Mouse (Mus musculus) heart, adult 2 months (tissue): ENCODE data around the gene Olfr629. TPM values are rescaled to one million over a fixed set of nuclear protein-coding genes. Genes with fewer than 3 reads are reported as not detected.
"Not testable (repeated sequence)": the region's sequence is repeated elsewhere in the genome, so short reads cannot be mapped to it uniquely, and the experiment has no call there.

Experiments
- DNase-seq, 2 experiments: peaks; one replicate each; pipeline ENCODE4 v3.0.0; 2021
- H3K27ac ChIP-seq: fragments of 200-600 bp; 2 replicates; pipeline ENCODE4 v1.8.1; 2022
- H3K27me3 ChIP-seq: fragments of 200-500 bp; 2 replicates; pipeline ENCODE4 v1.6.1; 2012; ENCODE audit warnings: mild to moderate bottlenecking, low read length, inconsistent platforms, mixed read lengths; ENCODE audit not compliant: control insufficient read depth, insufficient read depth
- H3K36me3 ChIP-seq: fragments of 200-500 bp; 2 replicates; pipeline ENCODE4 v1.6.1; 2012; ENCODE audit warnings: low read length, inconsistent platforms; ENCODE audit not compliant: control insufficient read depth, insufficient read depth
- H3K4me1 ChIP-seq: fragments of 200-500 bp; 2 replicates; pipeline ENCODE4 v1.6.1; 2011; ENCODE audit warnings: low read length; ENCODE audit not compliant: control insufficient read depth, insufficient read depth
- H3K4me3 ChIP-seq: fragments of 200-600 bp; 2 replicates; pipeline ENCODE4 v1.8.1; 2022
- H3K79me2 ChIP-seq: fragments of 200-500 bp; replicated peaks from 2 replicates; pipeline ENCODE4 v1.6.1; 2012; ENCODE audit warnings: mild to moderate bottlenecking, inconsistent platforms, low read length, moderate library complexity, mixed read lengths; ENCODE audit not compliant: control insufficient read depth, insufficient read depth
- H3K9ac ChIP-seq: fragments of 200-500 bp; 2 replicates; pipeline ENCODE4 v1.6.1; 2012; ENCODE audit warnings: low read depth, mild to moderate bottlenecking, control low read depth, inconsistent platforms, low read length, mixed read lengths
- CTCF ChIP-seq: fragments of 200-600 bp; IDR thresholded peaks from 2 replicates; pipeline ENCODE4 v1.8.1; 2022; ENCODE audit warnings: antibody characterized with exemption, mild to moderate bottlenecking, moderate library complexity
- EP300 ChIP-seq: fragments of 200-500 bp; IDR thresholded peaks from 2 replicates; pipeline ENCODE4 v1.6.1; 2011; ENCODE audit warnings: low read depth, low read length, control low read depth; ENCODE audit not compliant: insufficient read depth
- POLR2A ChIP-seq: fragments of 200-500 bp; IDR thresholded peaks from 2 replicates; pipeline ENCODE4 v1.6.1; 2011; ENCODE audit warnings: mild to moderate bottlenecking, low read depth, low read length, control low read depth; ENCODE audit not compliant: insufficient read depth
- WGBS: fragments of 180-500 bp; shearing (Covaris S2); methylation state at CpG from one replicate; pipeline ENCODE4 v1.1.7; 2018; 5-methylcytosine and 5-hydroxymethylcytosine counted together
- intact Hi-C: fragments of 180-260 bp; cut with DNase I; formaldehyde crosslinking; loops from one replicate; pipeline ENCODE4 v1.15.1; 2025
- long read RNA-seq: library from polyadenylated mRNA; stranded (forward); transcript quantifications from one replicate; pipeline ENCODE4 v2.0.0, GENCODE M21; 2021
- polyA plus RNA-seq: library from polyadenylated mRNA; depleted of rRNA; stranded (reverse); fragments of >200 nt; gene quantifications from 2 replicates; pipeline ENCODE4 v1.2.3, GENCODE M21; 2012; rRNA removed
- total RNA-seq, 2 experiments: library from RNA; stranded (reverse); gene quantifications; 2 replicates each; pipeline ENCODE4 v1.2.3; 2021

The Olfr629 gene
- total RNA-seq (not detected), polyA plus RNA-seq (not detected in 2 replicates)
- long read RNA-seq, result 0 reads

DNA sequence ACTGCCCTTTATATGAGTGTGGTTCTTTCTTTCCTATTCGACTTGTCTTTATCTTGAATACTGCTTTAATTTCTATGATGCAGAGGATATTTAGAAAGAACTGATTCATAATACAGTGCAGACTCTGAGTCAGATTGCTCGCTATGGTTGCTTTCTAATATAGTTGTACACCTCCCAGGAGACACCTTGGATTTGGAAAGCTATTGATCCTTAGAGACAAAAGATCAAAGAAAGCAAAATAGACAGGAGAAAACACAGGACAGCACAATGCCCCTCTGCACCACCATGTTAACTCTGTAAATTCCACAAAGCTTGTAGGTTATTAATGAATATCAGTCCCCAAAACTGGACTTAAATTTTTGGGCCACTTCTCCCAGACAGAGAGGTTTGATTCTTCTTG is at the start of gene Olfr629:
TSS of gene Olfr629 (minus strand) at position 101 of the 400 bp plus-strand sequence.
- no peak within 1 kb of the TSS for H3K9ac ChIP-seq
- H3K27ac ChIP-seq, result no peak within 1 kb of the TSS
- DNase-seq, result no peak
- no peak within 1 kb of the TSS for H3K4me3 ChIP-seq
- no peaks in the 10 kb centered on the region for H3K36me3 ChIP-seq
- no peaks in the 10 kb centered on the region for H3K27me3 ChIP-seq
- H3K4me1 ChIP-seq, result no peaks in the 10 kb centered on the region
- TF ChIP-seq CTCF (no peak), POLR2A (no peak), EP300 (no peak)
- H3K79me2 ChIP-seq, result no peaks in the 10 kb centered on the region
- intact Hi-C loops, result no loop called here
- 63% methylated on average over 2 of the region's 2 CpGs for whole genome bisulfite sequencing

DNA sequence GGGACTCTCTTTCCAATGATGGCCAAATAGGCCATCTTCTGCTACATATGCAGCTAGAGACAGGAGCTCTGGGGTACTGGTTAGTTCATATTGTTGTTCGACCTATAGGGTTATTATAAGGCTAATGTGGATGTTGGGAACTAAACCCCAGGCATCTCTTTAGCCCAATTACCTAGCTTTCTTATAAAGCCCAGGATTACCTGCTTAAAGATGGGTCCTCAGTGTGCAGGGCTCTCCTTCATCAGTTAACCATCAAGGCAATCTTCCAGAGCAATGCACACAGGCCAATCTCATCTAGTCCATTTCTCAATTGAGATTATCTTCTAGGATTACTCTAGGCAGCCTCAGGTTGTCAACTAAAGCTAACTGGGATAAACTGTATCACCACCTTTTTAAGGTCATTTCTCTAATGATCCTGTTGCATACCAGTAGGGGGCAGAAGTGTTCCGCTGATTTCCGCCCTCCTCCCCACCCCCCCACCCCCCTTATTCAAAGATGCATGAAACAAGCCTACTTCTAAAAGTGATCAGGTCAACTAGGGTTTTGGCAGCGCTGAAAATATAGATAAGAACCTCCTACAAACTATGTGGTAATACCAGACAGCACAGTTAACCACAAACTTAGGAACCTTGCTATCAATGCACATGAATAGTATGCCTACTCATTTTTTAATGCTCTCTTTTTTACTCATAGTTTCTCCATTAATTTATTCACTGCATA is 48.1 kb upstream of the Olfr629 start:
- Histone ChIP-seq H3K79me2 (no peaks in the 10 kb centered on the region), H3K27ac (no peak overlapping the region), H3K27me3 (no peaks in the 10 kb centered on the region), H3K36me3 (no peaks in the 10 kb centered on the region), H3K4me1 (no peaks in the 10 kb centered on the region), H3K4me3 (no peak overlapping the region), H3K9ac (no peak overlapping the region)
- TF ChIP-seq CTCF, result peak; percentile 46
- no peak for TF ChIP-seq EP300
- TF ChIP-seq POLR2A, result no peak
- whole genome bisulfite sequencing, result 24% methylated on average over 4 of the region's 4 CpGs
- DNase-seq, result no peak
- intact Hi-C loops, result loop anchor here (5.0 kb wide), 1 partner anchor 79 kb away; no protein-coding TSS in a partner anchor

DNA sequence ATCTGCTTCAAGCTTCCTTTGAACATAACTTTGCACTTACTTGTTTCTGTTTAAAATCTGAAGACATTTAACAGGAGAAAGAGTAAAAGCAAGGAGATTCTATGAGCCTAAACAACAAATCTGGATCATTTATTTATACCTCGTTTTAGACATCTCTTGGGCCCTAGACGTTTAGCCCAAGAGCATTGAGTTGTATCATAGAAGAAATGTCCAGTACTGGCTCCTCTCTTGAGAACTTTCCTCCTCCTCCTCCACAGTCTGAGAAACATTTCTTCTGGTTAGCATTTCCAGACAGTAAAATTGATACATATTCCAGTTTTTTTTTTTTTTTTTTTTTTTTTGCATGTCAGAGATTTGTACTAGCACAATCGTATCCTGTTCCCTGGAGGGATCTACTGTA is 47.0 kb upstream of the Olfr629 start, which contains the start of gene Olfr67:
TSS of gene Olfr67 (minus strand) at position 101 of the 400 bp plus-strand sequence.
- no peak for DNase-seq
- no peak within 1 kb of the TSS for H3K4me3 ChIP-seq
- H3K36me3 ChIP-seq, result no peaks in the 10 kb centered on the region
- 51% methylated on average over 3 of the region's 3 CpGs for WGBS
- H3K27ac ChIP-seq, result no peak within 1 kb of the TSS
- H3K9ac ChIP-seq, result no peak within 1 kb of the TSS
- TF ChIP-seq POLR2A (no peak), CTCF (no peak), EP300 (no peak)
- H3K27me3 ChIP-seq, result no peaks in the 10 kb centered on the region
- H3K4me1 ChIP-seq, result no peaks in the 10 kb centered on the region
- H3K79me2 ChIP-seq, result no peaks in the 10 kb centered on the region
- intact Hi-C loops, result loop anchor here (5.0 kb wide), 1 partner anchor 81 kb away; no protein-coding TSS in a partner anchor

DNA sequence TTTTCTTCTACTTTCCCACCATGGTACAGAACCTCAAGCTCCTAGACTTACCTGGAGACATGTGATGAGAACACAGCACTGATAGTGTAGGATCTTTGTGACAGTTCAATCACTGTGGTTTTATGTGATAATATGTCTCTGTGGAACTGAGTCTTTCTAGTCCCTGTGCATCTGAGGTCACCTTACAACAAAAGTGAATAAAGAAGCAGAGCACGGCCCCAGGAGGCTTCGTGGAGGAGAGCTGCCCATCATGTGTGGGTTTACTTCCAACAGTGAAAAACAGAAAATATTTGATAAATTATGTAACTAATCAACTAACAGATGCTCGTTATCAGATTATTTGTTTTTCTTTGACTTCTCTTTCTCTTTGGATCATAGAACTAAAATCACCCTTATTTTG is 34.9 kb upstream of the Olfr629 start, which contains the start of gene Olfr68:
TSS of gene Olfr68 (minus strand) at position 101 of the 400 bp plus-strand sequence.
- H3K4me3 ChIP-seq, result no peak within 1 kb of the TSS
- H3K27ac ChIP-seq, result no peak within 1 kb of the TSS
- H3K27me3 ChIP-seq, result no peaks in the 10 kb centered on the region
- no peaks in the 10 kb centered on the region for H3K79me2 ChIP-seq
- no peaks in the 10 kb centered on the region for H3K36me3 ChIP-seq
- intact Hi-C loops, result no loop called here
- TF ChIP-seq POLR2A, result no peak
- TF ChIP-seq EP300, result no peak
- TF ChIP-seq CTCF, result no peak
- no peak for DNase-seq
- WGBS, result 72% methylated on average over 3 of the region's 3 CpGs
- H3K9ac ChIP-seq, result no peak within 1 kb of the TSS
- H3K4me1 ChIP-seq, result no peaks in the 10 kb centered on the region

DNA sequence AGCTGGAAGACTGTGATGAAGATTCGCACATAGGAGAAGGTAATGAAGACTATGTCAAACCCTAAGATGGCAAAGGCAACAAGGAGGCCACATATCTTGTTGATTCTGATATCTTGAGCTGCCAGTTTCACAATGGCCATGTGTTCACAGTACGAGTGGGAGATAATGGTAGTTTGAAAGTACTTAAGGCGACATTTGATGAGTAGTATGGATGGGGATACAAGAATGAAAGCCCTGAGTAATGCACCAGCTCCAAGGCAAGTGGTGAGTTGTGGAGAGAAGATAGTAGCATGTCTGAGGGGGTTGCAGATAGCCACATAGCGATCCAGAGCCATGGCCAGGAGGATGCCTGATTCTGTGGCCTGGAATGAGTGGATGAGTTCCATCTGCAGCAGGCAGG is 32.9 kb upstream of the Olfr629 start:
- H3K79me2 ChIP-seq, H3K4me3 ChIP-seq, intact Hi-C loops, H3K36me3 ChIP-seq, DNase-seq, H3K27me3 ChIP-seq, H3K9ac ChIP-seq, H3K27ac ChIP-seq, H3K4me1 ChIP-seq: not testable (repeated sequence)
- 69% methylated on average over 4 of the region's 4 CpGs for whole genome bisulfite sequencing

DNA sequence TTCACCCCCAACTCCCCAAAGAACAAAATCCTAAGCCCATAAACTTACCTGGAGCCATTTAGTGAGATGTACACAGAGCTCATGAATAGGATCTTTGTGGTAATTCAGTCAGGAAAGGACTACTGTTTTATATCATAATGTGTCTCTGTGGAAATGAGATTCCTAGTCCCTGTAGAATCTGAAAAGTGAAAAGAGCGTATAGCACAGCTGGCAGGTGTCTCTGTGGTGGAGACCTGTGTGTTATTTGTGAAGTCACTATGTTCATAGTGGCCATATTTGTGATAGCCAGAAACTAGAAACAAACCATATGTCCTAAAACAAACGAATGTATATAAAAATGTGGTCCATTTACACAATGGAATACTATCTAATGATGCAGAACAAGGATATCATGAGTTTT is 26.8 kb upstream of the Olfr629 start, which contains the start of gene Olfr69:
TSS of gene Olfr69 (minus strand) at position 101 of the 400 bp plus-strand sequence.
- H3K9ac ChIP-seq, result no peak within 1 kb of the TSS
- H3K27ac ChIP-seq, result no peak within 1 kb of the TSS
- H3K4me3 ChIP-seq, result no peak within 1 kb of the TSS
- WGBS, result 59% methylated on average over 2 of the region's 2 CpGs
- no peak for DNase-seq
- H3K4me1 ChIP-seq, result no peaks in the 10 kb centered on the region
- intact Hi-C loops, result no loop called here
- H3K27me3 ChIP-seq, result no peaks in the 10 kb centered on the region
- H3K36me3 ChIP-seq, result no peaks in the 10 kb centered on the region
- TF ChIP-seq EP300 (no peak), CTCF (no peak), POLR2A (no peak)
- H3K79me2 ChIP-seq, result no peaks in the 10 kb centered on the region

DNA sequence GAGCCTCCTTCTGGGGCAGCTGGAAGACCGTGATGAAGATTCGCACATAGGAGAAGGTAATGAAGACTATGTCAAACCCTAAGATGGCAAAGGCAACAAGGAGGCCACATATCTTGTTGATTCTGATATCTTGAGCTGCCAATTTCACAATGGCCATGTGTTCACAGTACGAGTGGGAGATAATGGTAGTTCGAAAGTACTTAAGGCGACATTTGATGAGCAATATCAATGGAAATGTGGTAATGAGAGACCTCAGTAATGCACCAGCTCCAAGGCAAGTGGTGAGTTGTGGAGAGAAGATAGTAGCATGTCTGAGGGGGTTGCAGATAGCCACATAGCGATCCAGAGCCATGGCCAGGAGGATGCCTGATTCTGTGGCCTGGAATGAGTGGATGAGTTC is 22.9 kb upstream of the Olfr629 start:
- H3K79me2 ChIP-seq, DNase-seq, H3K36me3 ChIP-seq, H3K4me3 ChIP-seq, H3K4me1 ChIP-seq, H3K27me3 ChIP-seq, H3K27ac ChIP-seq, intact Hi-C loops, H3K9ac ChIP-seq: not testable (repeated sequence)
- WGBS, result 71% methylated on average over 6 of the region's 6 CpGs

DNA sequence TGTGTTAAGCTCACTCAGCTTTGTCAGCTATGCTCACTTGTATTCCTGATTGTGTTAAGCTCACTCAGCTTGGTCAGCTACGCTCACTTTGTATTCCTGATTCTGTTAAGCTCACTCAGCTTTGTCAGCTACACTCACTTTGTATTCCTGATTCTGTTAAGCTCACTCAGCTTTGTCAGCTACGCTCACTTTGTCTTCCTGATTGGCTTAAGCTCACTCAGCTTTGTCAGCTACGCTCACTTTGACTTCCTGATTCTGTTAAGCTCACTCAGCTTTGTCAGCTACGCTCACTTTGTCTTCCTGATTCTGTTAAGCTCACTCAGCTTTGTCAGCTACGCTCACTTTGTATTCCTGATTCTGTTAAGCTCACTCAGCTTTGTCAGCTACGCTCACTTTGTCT is 17.5 kb upstream of the Olfr629 start:
- H3K27ac ChIP-seq, H3K4me1 ChIP-seq, H3K9ac ChIP-seq, H3K79me2 ChIP-seq, H3K4me3 ChIP-seq, H3K27me3 ChIP-seq, H3K36me3 ChIP-seq, intact Hi-C loops: not testable (repeated sequence)
- 68% methylated on average over 6 of the region's 6 CpGs for WGBS
- peak in 1 of 2 experiments; percentile 2 for DNase-seq
